Mouse (Mus musculus) liver, embryonic 11.5 days (tissue): ENCODE data around the gene Rtp1. TPM values are rescaled to one million over a fixed set of nuclear protein-coding genes. Genes with fewer than 3 reads are reported as not detected.

Experiments
- ATAC-seq: fragments of 200-750 bp; cut with Nextera tagmentation; replicated peaks from 2 replicates; pipeline ENCODE4 v1.8.0; 2017; ENCODE audit warnings: moderate number of reproducible peaks, mild to moderate bottlenecking, moderate TSS enrichment, moderate library complexity; ENCODE audit not compliant: low FRiP score
- DNase-seq: peaks from one replicate; pipeline ENCODE4 v3.0.0-alpha.2; 2017; ENCODE audit warnings: low spot score
- H3K27ac ChIP-seq: fragments of 300-500 bp; sonication (generic); 2 replicates; pipeline ENCODE4 v1.5.1; 2014; ENCODE audit warnings: mild to moderate bottlenecking, low read depth, low read length, control low read depth
- H3K27me3 ChIP-seq: fragments of 300-500 bp; sonication (generic); replicated peaks from 2 replicates; pipeline ENCODE4 v1.6.1; 2014; ENCODE audit warnings: low read length, mixed read lengths; ENCODE audit not compliant: control insufficient read depth, insufficient read depth
- H3K36me3 ChIP-seq: fragments of 300-500 bp; sonication (generic); 2 replicates; pipeline ENCODE4 v1.6.1; 2014; ENCODE audit warnings: mild to moderate bottlenecking, low read length, moderate library complexity, mixed read lengths; ENCODE audit not compliant: control insufficient read depth, insufficient read depth
- H3K4me1 ChIP-seq: fragments of 300-500 bp; sonication (generic); replicated peaks from 2 replicates; pipeline ENCODE4 v1.6.1; 2014; ENCODE audit warnings: low read length, mixed read lengths; ENCODE audit not compliant: control insufficient read depth, insufficient read depth
- H3K4me2 ChIP-seq: fragments of 300-500 bp; sonication (generic); 2 replicates; pipeline ENCODE4 v1.6.1; 2014; ENCODE audit warnings: mild to moderate bottlenecking, control low read depth, moderate library complexity
- H3K4me3 ChIP-seq: fragments of 300-500 bp; sonication (generic); 2 replicates; pipeline ENCODE4 v1.5.1; 2014; ENCODE audit warnings: low read depth, low read length, control low read depth
- H3K9ac ChIP-seq: fragments of 300-500 bp; sonication (generic); 2 replicates; pipeline ENCODE4 v1.6.1; 2014; ENCODE audit warnings: low read depth, low read length, control low read depth
- H3K9me3 ChIP-seq: fragments of 300-500 bp; sonication (generic); 2 replicates; pipeline ENCODE4 v1.6.1; 2016; ENCODE audit warnings: low read length, inconsistent platforms, mixed read lengths; ENCODE audit not compliant: control insufficient read depth
- WGBS: fragments of 180-500 bp; shearing (Covaris S2); extraction: QIAGEN DNeasy Blood & Tissue Kit; methylation state at CpG from one replicate; pipeline ENCODE4 v1.1.7; 2014; 5-methylcytosine and 5-hydroxymethylcytosine counted together
- polyA plus RNA-seq: library from polyadenylated mRNA; unstranded; fragments of >200 nt; fragmentation: Nextera tagmentation; extraction: Ambion mirVana; gene quantifications from 2 replicates; pipeline ENCODE4 v1.2.1, GENCODE M21; 2014

Gene Rtp1
- polyA plus RNA-seq, 1 experiment from 2014 or later, result not detected

DNA sequence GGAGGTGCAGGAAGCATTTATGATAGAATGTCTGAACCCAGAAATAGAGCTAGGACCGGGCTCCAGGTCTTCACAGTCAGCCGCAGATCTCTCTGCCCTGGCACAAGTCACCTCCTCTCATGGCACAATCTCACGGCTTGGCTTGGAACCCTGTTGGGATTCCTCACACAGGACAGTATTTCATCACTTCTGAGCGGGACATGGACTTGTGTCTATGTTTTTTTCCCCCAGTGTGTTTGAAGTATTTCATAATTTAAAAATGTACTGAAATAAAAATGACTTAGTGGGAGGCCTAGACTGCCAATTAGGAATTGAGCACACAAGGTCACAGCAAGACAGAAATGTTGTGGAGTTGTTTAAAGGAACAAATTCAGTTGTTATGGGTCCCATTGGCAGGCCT, 15.3 kb downstream of the Rtp1 start:
- 86% methylated on average over 4 of the region's 4 CpGs for WGBS
- H3K4me3 ChIP-seq, result no peak overlapping the region
- DNase-seq (no peak), ATAC-seq (no peak)
- H3K9ac ChIP-seq, result no peak overlapping the region
- no peaks in the 10 kb centered on the region for H3K9me3 ChIP-seq
- no peaks in the 10 kb centered on the region for H3K27me3 ChIP-seq
- no peak overlapping the region for H3K4me2 ChIP-seq
- H3K27ac ChIP-seq, result no peak overlapping the region
- no peaks in the 10 kb centered on the region for H3K36me3 ChIP-seq
- no peaks in the 10 kb centered on the region for H3K4me1 ChIP-seq

DNA sequence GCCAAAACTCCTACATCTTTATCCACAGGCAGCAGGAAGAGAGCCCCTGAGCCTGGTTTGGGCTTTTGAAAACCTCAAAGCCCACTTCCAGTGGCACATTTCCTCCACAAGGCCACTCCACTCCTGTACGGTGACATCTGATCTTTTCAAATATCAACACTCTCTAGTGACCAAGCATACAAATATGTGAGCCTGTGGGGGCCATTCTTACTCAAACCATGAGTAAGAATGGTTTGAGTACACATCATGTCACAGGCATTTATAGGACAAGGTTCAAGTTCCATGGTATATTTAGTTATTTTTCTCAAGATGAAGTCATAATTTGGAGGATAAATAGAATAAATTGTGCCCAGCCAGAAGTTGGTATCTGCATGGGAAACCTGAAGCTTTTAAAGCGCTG, 21.0 kb downstream of the Rtp1 start:
- H3K4me2 ChIP-seq, result no peak overlapping the region
- H3K27ac ChIP-seq, result no peak overlapping the region
- H3K9ac ChIP-seq, result no peak overlapping the region
- no peaks in the 10 kb centered on the region for H3K27me3 ChIP-seq
- no peak for DNase-seq
- no peaks in the 10 kb centered on the region for H3K9me3 ChIP-seq
- no peaks in the 10 kb centered on the region for H3K4me1 ChIP-seq
- H3K4me3 ChIP-seq, result no peak overlapping the region
- 71% methylated on average over 2 of the region's 2 CpGs for WGBS
- ATAC-seq, result no peak
- no peaks in the 10 kb centered on the region for H3K36me3 ChIP-seq

DNA sequence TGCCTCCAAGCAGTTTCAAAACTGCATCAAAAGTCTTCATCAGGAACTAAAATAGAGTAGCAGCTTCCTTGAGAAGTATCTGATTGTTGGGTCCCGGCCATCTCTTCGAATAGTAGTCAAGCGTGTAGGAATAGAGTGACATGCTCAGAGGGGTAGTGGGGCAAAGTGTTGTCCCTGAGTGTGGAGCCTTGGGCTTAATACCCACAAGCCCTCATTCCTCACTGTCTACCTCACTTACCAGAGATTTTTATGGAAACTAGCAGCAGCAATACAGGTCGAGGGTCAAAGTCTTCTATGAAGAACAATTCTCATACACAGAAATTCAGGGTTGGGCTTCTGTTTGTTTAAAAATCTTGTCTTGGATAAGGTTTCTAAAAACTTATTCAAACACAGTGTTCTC, 21.9 kb downstream of the Rtp1 start:
- Histone ChIP-seq H3K9me3 (no peaks in the 10 kb centered on the region), H3K4me1 (no peaks in the 10 kb centered on the region), H3K27ac (no peak overlapping the region), H3K9ac (no peak overlapping the region), H3K4me3 (no peak overlapping the region), H3K4me2 (no peak overlapping the region), H3K36me3 (no peaks in the 10 kb centered on the region), H3K27me3 (no peaks in the 10 kb centered on the region)
- DNase-seq, result no peak
- ATAC-seq, result no peak
- 84% methylated on average over 4 of the region's 4 CpGs for WGBS

DNA sequence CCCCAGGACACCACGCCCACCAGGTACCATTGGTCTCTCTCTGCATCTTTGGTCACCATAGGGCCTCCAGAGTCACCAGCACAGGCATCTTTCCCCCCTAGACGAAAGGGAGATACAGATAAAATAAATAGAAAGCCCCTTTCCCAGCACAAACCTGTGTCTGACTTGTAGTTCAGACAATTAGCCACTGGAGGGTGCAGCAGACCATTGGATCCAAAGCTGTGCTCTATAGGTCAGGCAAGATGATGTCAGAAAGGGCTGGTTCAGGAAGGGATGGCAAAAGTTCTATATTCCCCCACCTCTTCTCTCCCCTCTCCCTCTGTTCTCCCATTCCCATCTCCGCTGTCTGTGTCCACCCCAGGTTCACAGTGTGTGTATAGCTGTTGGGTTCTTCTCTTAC, 23.5 kb downstream of the Rtp1 start:
- DNase-seq (peak; percentile 48), ATAC-seq (0 out of 2 replicates have a peak, but pooled peaks have one; percentile 18)
- Histone ChIP-seq H3K36me3 (no peaks in the 10 kb centered on the region), H3K27ac (no peak overlapping the region), H3K27me3 (no peaks in the 10 kb centered on the region), H3K4me2 (no peak overlapping the region), H3K9ac (no peak overlapping the region), H3K4me1 (peaks cover 4% of the 10 kb centered on the region), H3K9me3 (no peaks in the 10 kb centered on the region), H3K4me3 (no peak overlapping the region)
- WGBS, result 14% methylated on average over 3 of the region's 3 CpGs

DNA sequence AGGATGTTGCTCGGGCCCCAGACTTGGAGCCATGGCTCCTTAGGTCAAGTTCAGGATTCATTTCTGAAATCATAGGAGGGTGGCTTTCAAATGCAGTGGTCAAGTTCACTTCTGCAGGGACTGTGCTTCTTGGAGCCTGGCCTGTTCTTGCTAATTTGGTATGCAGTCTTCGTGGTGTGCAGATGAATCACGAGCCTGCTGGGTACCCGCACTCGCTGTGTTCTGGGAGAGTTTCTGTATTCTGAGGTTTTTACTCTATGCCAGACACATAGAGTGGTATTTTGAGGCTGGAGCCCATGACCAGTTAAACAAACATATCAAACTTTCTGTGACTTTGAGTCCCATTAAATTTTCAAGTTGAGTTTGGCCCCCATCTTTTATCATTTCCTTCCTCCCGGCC, 25.4 kb downstream of the Rtp1 start:
- no peak overlapping the region for H3K27ac ChIP-seq
- ATAC-seq (no peak), DNase-seq (no peak)
- WGBS, result 82% methylated on average over 6 of the region's 6 CpGs
- H3K27me3 ChIP-seq, result no peaks in the 10 kb centered on the region
- H3K4me2 ChIP-seq, result no peak overlapping the region
- no peaks in the 10 kb centered on the region; the same call in 1 of the 2 replicates for H3K36me3 ChIP-seq
- H3K9me3 ChIP-seq, result no peaks in the 10 kb centered on the region
- peaks cover 4% of the 10 kb centered on the region for H3K4me1 ChIP-seq
- no peak overlapping the region for H3K9ac ChIP-seq
- no peak overlapping the region for H3K4me3 ChIP-seq

DNA sequence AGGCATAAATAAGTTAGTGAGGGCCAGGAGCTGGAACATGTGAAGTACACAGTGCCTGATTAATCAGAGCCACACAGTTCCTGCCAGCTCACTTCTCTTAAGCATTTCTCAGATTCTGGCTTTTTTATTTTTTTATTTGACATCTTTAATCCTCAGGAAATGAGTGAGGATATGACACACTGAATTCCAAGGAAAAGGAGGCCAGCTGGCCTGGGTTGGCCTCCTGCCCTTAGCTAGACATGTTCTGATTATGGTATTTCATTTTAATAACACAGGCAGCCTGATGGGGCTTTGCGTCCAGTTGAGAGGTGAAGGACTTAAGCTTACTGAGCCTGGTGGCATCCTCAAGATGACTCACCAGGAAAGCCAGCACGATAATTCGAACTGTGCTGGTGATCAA, 27.6 kb downstream of the Rtp1 start:
- DNase-seq (no peak), ATAC-seq (no peak)
- peaks cover 4% of the 10 kb centered on the region for H3K4me1 ChIP-seq
- no peak overlapping the region for H3K4me3 ChIP-seq
- no peak overlapping the region for H3K4me2 ChIP-seq
- WGBS, result 62% methylated on average over 3 of the region's 3 CpGs
- no peaks in the 10 kb centered on the region; the same call in 1 of the 2 replicates for H3K36me3 ChIP-seq
- H3K27ac ChIP-seq, result no peak overlapping the region
- H3K9ac ChIP-seq, result no peak overlapping the region
- no peaks in the 10 kb centered on the region for H3K9me3 ChIP-seq
- no peaks in the 10 kb centered on the region for H3K27me3 ChIP-seq

DNA sequence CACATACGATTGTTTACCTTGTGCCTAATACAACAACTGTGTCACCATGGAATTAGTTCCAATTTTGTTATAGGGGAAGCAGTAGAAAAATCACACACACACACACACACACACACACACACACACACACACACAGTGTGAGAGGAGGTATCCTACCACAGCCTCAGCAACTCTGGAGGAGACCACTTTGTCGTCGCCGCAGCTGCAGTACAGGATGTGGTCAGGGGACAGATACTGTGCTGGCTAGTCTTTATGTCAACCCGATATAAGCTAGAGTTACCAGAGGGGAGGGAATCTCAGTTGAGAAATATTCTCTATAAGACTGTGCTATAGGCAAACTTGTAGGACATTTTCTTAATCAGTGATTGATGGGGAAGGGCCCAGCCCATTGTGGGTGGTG, 28.4 kb downstream of the Rtp1 start:
- ATAC-seq (no peak), DNase-seq (no peak)
- H3K36me3 ChIP-seq, result no peaks in the 10 kb centered on the region; the same call in 1 of the 2 replicates
- no peak overlapping the region for H3K27ac ChIP-seq
- no peak overlapping the region for H3K9ac ChIP-seq
- H3K9me3 ChIP-seq, result no peaks in the 10 kb centered on the region
- peaks cover 4% of the 10 kb centered on the region for H3K4me1 ChIP-seq
- H3K4me2 ChIP-seq, result no peak overlapping the region
- WGBS, result 50% methylated on average over 5 of the region's 5 CpGs
- no peaks in the 10 kb centered on the region for H3K27me3 ChIP-seq
- H3K4me3 ChIP-seq, result no peak overlapping the region

DNA sequence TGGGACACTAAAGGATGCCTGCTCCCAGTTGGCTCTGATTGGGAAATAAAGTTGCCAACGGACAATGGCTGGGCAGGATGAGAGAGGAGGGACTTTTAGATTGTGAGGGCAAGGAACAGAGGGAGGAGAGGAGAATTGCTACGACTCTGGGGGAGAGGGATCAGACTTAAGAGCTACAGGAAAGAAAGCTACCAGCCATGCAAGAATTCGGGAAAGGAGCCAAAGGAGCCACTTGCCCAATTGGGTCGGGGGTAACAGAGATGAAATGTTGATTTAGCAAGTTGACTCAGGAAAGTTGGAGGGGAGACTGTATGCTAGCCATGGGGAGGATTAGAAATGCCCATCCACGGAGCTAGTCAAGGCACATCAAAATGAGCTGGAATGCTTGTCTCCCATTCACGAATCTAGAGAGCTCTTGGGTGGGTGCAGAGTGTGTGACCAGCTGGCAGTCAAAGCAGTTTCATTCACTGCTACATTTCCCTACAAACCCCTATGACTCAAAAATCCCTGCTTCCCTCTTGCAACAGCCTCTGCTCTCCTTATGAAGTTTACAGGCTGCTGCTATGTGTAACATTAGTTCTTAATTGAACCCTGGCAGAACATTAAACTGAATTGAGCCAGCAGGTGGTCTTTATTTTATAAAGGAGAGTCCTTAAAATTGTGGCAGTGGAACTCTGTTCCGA, 30.1 kb downstream of the Rtp1 start:
- 53% methylated on average over 7 of the region's 7 CpGs for WGBS
- H3K9ac ChIP-seq, result no peak overlapping the region
- H3K4me1 ChIP-seq, result peaks cover 4% of the 10 kb centered on the region
- ATAC-seq (no peak), DNase-seq (no peak)
- H3K27me3 ChIP-seq, result no peaks in the 10 kb centered on the region
- no peak overlapping the region for H3K4me2 ChIP-seq
- no peak overlapping the region for H3K27ac ChIP-seq
- no peaks in the 10 kb centered on the region; the same call in 1 of the 2 replicates for H3K36me3 ChIP-seq
- H3K4me3 ChIP-seq, result no peak overlapping the region
- H3K9me3 ChIP-seq, result no peaks in the 10 kb centered on the region

DNA sequence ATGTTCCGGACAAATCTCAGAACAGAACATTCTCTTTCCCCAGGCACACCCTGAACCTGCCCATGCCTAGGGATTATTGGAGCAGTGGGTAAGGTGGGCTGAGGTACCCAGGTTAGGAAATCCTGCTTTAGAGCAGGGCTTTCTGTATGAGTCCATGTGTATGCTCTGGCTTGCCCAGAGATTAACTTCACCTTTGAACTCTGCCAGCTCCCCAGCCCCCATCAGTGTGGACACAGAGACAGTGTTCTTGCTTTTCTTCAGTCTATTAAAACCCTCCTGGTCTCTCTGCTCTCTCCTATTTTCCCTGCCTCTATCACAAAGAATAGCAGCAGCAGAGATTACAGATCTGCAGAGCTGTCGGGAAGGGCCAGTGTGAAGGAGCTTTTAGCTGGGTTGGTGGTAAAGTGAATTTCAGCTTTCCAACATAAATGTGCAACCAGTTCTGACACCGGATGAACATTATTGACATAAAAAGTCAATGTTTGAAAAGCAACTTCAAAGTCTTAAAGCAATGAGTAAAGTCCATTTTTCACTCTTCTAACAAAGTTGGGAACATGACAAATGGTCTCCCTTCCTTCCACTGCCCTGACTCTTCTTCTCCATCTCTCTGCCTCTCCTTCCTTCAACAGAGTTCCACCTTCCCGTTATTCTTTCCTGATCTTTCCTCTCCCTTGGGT, 34.9 kb downstream of the Rtp1 start:
- H3K4me1 ChIP-seq, result no peaks in the 10 kb centered on the region
- no peaks in the 10 kb centered on the region for H3K27me3 ChIP-seq
- H3K27ac ChIP-seq, result peak overlapping the region; percentile 68
- H3K4me2 ChIP-seq, result no peak overlapping the region
- ATAC-seq, result peak; percentile 51; the same call in 1 of the 2 replicates
- 64% methylated on average over 4 of the region's 4 CpGs for WGBS
- H3K9ac ChIP-seq, result no peak overlapping the region
- H3K4me3 ChIP-seq, result no peak overlapping the region
- no peaks in the 10 kb centered on the region for H3K36me3 ChIP-seq
- no peak for DNase-seq
- H3K9me3 ChIP-seq, result no peaks in the 10 kb centered on the region
